Mouse (Mus musculus) heart, postnatal 0 days (tissue): Measurements from ENCODE around the gene Gfod2.

ENCODE experiments used
- CTCF ChIP-seq: IDR thresholded peaks from 2 replicates; pipeline ENCODE4 v1.5.1; 2016; ENCODE audit warnings: antibody characterized with exemption, control low read depth, low read depth
- EP300 ChIP-seq: IDR thresholded peaks from 2 replicates; pipeline ENCODE4 v1.6.1; 2016; ENCODE audit warnings: antibody characterized with exemption, low read depth

- TF ChIP-seq CTCF = no peak
- TF ChIP-seq EP300 = no peak
Measured at GRCm38 (mm10) chr8:105768485-105769257, 10.2 kb upstream of the Gfod2 start.
